Mouse (Mus musculus) hindbrain, embryonic 11.5 days (tissue): ENCODE measurements around the gene Mfsd4b4. TPM values are rescaled to one million over a fixed set of nuclear protein-coding genes. Genes with fewer than 3 reads are reported as not detected.
"Not testable (repeated sequence)": the region's sequence is repeated elsewhere in the genome, so short reads cannot be mapped to it uniquely, and the experiment has no call there.

Experiments
- ATAC-seq: fragments of 200-750 bp; cut with Nextera tagmentation; 2 replicates; pipeline ENCODE4 v1.8.0; 2017; ENCODE audit warnings: mild to moderate bottlenecking, moderate TSS enrichment, moderate library complexity; ENCODE audit not compliant: low FRiP score
- DNase-seq: peaks from one replicate; pipeline ENCODE4 v3.0.0-alpha.2; 2015; ENCODE audit warnings: low spot score
- H3K27ac ChIP-seq: fragments of 300-500 bp; sonication (generic); 2 replicates; pipeline ENCODE4 v1.5.1; 2014; ENCODE audit warnings: mild to moderate bottlenecking, low read depth, low read length
- H3K27me3 ChIP-seq: fragments of 300-500 bp; sonication (generic); 2 replicates; pipeline ENCODE4 v1.6.1; 2014; ENCODE audit warnings: mild to moderate bottlenecking, low read length, moderate library complexity, mixed read lengths; ENCODE audit not compliant: control insufficient read depth, insufficient read depth
- H3K36me3 ChIP-seq: fragments of 300-500 bp; sonication (generic); 2 replicates; pipeline ENCODE4 v1.6.1; 2014; ENCODE audit warnings: mild to moderate bottlenecking, low read length, moderate library complexity, mixed read lengths; ENCODE audit not compliant: control insufficient read depth, insufficient read depth
- H3K4me1 ChIP-seq: fragments of 300-500 bp; sonication (generic); replicated peaks from 2 replicates; pipeline ENCODE4 v1.6.1; 2014; ENCODE audit warnings: low read length, mixed read lengths; ENCODE audit not compliant: control insufficient read depth, insufficient read depth
- H3K4me2 ChIP-seq: fragments of 300-500 bp; sonication (generic); replicated peaks from 2 replicates; pipeline ENCODE4 v1.6.1; 2014; ENCODE audit warnings: mild to moderate bottlenecking, low read depth, low read length
- H3K4me3 ChIP-seq: fragments of 300-500 bp; sonication (generic); 2 replicates; pipeline ENCODE4 v1.5.1; 2014; ENCODE audit warnings: low read depth, low read length
- H3K9ac ChIP-seq: fragments of 300-500 bp; sonication (generic); 2 replicates; pipeline ENCODE4 v1.6.1; 2014; ENCODE audit warnings: low read depth, low read length
- H3K9me3 ChIP-seq: fragments of 300-500 bp; sonication (generic); 2 replicates; pipeline ENCODE4 v1.6.1; 2016; ENCODE audit warnings: low read length; ENCODE audit not compliant: control insufficient read depth
- WGBS: fragments of 180-500 bp; shearing (Covaris S2); extraction: QIAGEN DNeasy Blood & Tissue Kit; methylation state at CpG from one replicate; pipeline ENCODE4 v1.1.7; 2014; 5-methylcytosine and 5-hydroxymethylcytosine counted together
- polyA plus RNA-seq: library from polyadenylated mRNA; unstranded; fragments of >200 nt; fragmentation: Nextera tagmentation; extraction: Ambion mirVana; gene quantifications from 2 replicates; pipeline ENCODE4 v1.2.1, GENCODE M21; 2014

The Mfsd4b4 gene
- 3.8 and 4.1 TPM in 2 replicates for polyA plus RNA-seq

DNA sequence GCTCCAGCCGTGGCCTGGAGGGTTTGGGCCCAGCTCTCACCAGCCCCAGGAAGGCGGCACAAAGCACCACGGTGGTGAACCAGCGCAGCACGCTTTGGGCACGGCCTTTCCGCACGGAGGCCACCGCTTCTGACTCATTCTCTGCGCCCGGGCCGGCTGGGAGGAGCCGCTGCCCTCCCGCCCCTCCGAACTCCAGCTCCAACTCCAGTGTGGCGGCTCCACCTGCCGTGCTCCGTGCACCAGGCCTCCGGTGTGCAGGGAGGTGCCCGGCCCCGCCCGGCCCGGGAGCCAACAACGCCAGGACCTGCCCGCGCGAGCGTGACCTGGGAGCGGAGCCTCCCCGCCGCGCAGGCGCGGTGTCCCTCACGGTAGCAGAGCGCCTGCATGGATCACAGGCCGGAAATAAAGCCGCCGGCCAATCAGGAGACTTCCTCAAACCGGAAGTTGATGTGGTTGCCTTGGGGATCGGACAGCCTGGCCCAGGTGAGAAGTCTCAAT lies at the start of gene Mfsd4b4:
TSS of gene Mfsd4b4 (minus strand) at position 365 of the 498 bp plus-strand sequence.
- peak within 1 kb of the TSS; percentile 64 for H3K4me3 ChIP-seq
- peak; percentile 92 for DNase-seq
- no peaks in the 10 kb centered on the region for H3K36me3 ChIP-seq
- no peaks in the 10 kb centered on the region for H3K4me1 ChIP-seq
- peak within 1 kb of the TSS; percentile 91 for H3K4me2 ChIP-seq
- under 1% methylated on average over 41 of the region's 41 CpGs for WGBS
- H3K9ac ChIP-seq = peak within 1 kb of the TSS; percentile 82
- no peaks in the 10 kb centered on the region for H3K27me3 ChIP-seq
- peak within 1 kb of the TSS; percentile 76 for H3K27ac ChIP-seq
- peak; percentile 98 for ATAC-seq
- no peaks in the 10 kb centered on the region for H3K9me3 ChIP-seq

- not testable (repeated sequence) for H3K9me3 ChIP-seq, ATAC-seq
Observed at GRCm38 (mm10) chr10:39947195-39947594, 48.2 kb upstream of the Mfsd4b4 start.

DNA sequence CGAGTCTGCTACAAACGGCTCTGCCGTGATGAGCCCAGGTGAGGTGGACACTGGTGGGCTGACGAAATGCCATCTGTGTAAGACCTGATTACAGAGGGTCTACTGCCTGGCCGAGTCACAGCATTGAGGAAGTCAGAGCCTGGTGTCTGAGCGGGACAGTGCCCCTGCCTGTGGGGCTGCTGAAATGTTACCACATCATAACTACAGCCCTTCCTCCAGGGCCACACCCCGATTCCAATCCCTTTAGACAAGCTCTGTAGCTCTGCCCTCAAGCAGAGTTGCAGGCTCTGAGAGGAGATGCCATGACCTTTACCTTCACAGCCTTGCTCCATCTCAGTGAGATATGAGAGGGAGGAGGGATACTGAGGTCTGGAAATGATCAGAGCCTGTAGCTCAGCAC lies 37.5 kb upstream of the Mfsd4b4 start:
- Histone ChIP-seq H3K27me3 (no peaks in the 10 kb centered on the region), H3K4me3 (no peak overlapping the region), H3K9me3 (no peaks in the 10 kb centered on the region), H3K4me2 (no peak overlapping the region), H3K27ac (no peak overlapping the region), H3K9ac (no peak overlapping the region), H3K4me1 (no peaks in the 10 kb centered on the region), H3K36me3 (no peaks in the 10 kb centered on the region)
- no peak for DNase-seq
- no peak for ATAC-seq
- 81% methylated on average over 7 of the region's 7 CpGs for WGBS

More at GRCm38 (mm10) chr10:39947195-39947594, 48.2 kb upstream of the Mfsd4b4 start:
- not testable (repeated sequence) for H3K4me2 ChIP-seq, H3K27me3 ChIP-seq, H3K4me3 ChIP-seq, H3K4me1 ChIP-seq, DNase-seq, H3K27ac ChIP-seq, H3K9ac ChIP-seq, H3K36me3 ChIP-seq
- 69% methylated on average over 3 of the region's 3 CpGs for WGBS

DNA sequence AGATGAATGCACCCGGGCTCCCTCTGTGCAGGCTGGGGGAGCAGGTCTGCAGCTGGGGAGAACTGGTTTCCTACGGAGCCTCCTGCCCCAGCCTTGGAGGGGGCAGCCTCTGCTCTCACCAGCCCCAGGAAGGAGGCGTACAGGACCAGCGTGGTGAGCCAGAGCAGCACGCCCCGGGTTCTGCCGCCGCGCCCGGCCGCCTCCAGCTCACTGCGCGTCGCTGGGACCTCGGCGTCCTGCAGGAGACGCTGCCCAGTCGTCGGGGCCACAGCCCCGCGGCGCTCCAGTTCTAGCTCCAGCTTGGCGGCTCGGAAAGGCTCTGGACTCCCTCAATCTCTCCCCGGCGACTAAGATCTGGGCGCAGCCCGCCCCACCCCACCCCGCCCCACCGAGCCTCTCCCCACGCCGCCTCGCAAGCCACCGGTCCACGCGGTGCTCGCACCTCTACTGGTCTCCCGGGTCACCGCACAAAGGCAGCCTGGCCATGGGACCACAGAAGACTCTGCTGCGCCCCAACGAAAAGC lies 27.6 kb upstream of the Mfsd4b4 start, which contains the start of gene Mfsd4b2:
TSS of gene Mfsd4b2 (minus strand) at position 308 of the 524 bp plus-strand sequence.
- ATAC-seq (peak; percentile 66), DNase-seq (peak; percentile 61)
- WGBS = under 1% methylated on average over 37 of the region's 41 CpGs
- Histone ChIP-seq H3K4me1 (no peaks in the 10 kb centered on the region), H3K9me3 (no peaks in the 10 kb centered on the region), H3K27ac (no peak within 1 kb of the TSS), H3K9ac (peak within 1 kb of the TSS; percentile 65), H3K4me2 (peak within 1 kb of the TSS; percentile 94), H3K4me3 (peak within 1 kb of the TSS; percentile 40), H3K36me3 (no peaks in the 10 kb centered on the region), H3K27me3 (no peaks in the 10 kb centered on the region; the same call in 1 of the 2 replicates)

DNA sequence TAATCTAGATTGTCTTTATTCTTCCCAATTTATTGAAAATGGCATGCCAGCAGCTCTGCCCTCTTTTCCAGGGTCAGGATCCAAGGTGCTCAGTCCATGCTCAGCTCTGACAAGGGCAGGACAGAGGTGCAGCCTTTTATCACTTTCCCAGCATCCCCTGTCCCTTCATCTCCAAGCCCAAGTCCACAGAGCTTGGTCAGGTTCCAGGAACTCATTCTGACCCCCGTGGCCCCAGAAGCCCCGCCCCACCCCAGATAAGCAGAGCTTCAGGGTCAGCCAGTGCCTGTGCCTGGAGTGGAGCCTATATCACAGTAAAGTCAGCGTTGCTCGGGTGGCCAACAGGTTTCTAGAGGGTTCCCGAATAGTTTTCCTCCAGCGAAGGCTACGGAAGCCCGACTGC lies 25.5 kb upstream of the Mfsd4b4 start:
- not testable (repeated sequence) for H3K27ac ChIP-seq, H3K4me3 ChIP-seq, H3K4me1 ChIP-seq, H3K36me3 ChIP-seq, ATAC-seq, H3K9ac ChIP-seq, H3K9me3 ChIP-seq, H3K4me2 ChIP-seq, H3K27me3 ChIP-seq, DNase-seq
- 75% methylated on average over 8 of the region's 8 CpGs for WGBS

- H3K4me1 ChIP-seq = no peaks in the 10 kb centered on the region
- no peaks in the 10 kb centered on the region for H3K9me3 ChIP-seq
- H3K4me2 ChIP-seq = no peak overlapping the region
- no peaks in the 10 kb centered on the region for H3K36me3 ChIP-seq
- H3K4me3 ChIP-seq = no peak overlapping the region
- no peaks in the 10 kb centered on the region for H3K27me3 ChIP-seq
- no peak for DNase-seq
- H3K27ac ChIP-seq = no peak overlapping the region
- ATAC-seq = no peak
- H3K9ac ChIP-seq = no peak overlapping the region
Observed at GRCm38 (mm10) chr10:39912616-39913015, 13.6 kb upstream of the Mfsd4b4 start.

GRCm38 (mm10) chr10:39908768-39909441 lies 9.9 kb upstream of the Mfsd4b4 start:
- Histone ChIP-seq H3K27me3 (no peaks in the 10 kb centered on the region), H3K9me3 (no peaks in the 10 kb centered on the region), H3K4me1 (no peaks in the 10 kb centered on the region), H3K4me3 (no peak overlapping the region), H3K36me3 (no peaks in the 10 kb centered on the region), H3K9ac (no peak overlapping the region), H3K27ac (no peak overlapping the region), H3K4me2 (no peak overlapping the region)
- ATAC-seq (no peak), DNase-seq (no peak)
- 75% methylated on average over 13 of the region's 13 CpGs for WGBS

GRCm38 (mm10) chr10:39906799-39907658 lies 8.0 kb upstream of the Mfsd4b4 start:
- H3K4me1 ChIP-seq = no peaks in the 10 kb centered on the region
- H3K4me2 ChIP-seq = no peak overlapping the region
- no peak overlapping the region for H3K27ac ChIP-seq
- WGBS = 86% methylated on average over 10 of the region's 10 CpGs
- no peak overlapping the region for H3K9ac ChIP-seq
- H3K4me3 ChIP-seq = no peak overlapping the region
- H3K27me3 ChIP-seq = no peaks in the 10 kb centered on the region
- H3K9me3 ChIP-seq = no peaks in the 10 kb centered on the region
- ATAC-seq = no peak
- no peak for DNase-seq
- H3K36me3 ChIP-seq = no peaks in the 10 kb centered on the region
